Mouse (Mus musculus): ENCODE measurements around the gene Mecom. TPM values are rescaled to one million over a fixed set of nuclear protein-coding genes. Genes with fewer than 3 reads are reported as not detected.
A peak's percentile ranks its signal among the peaks of the same experiment; 100 is the strongest.

The Mecom gene
- polyA plus RNA-seq, 1 experiment from 2014 or later = 13.0 TPM

GRCm38 (mm10) chr3:29957365-29958236, 590.2 kb downstream of the Mecom start:
- ATAC-seq (ENCODE audit: low read depth) = no peak
- WGBS = 72% methylated on average over 10 of the region's 10 CpGs
- no peak overlapping the region for H3K9ac ChIP-seq (ENCODE audit: low read depth, low read length)
- H3K36me3 ChIP-seq (ENCODE audit: control insufficient read depth, insufficient read depth, low read length) = no peaks in the 10 kb centered on the region
- H3K27me3 ChIP-seq (replicated peaks; ENCODE audit: control insufficient read depth, insufficient read depth, low read length) = no peaks in the 10 kb centered on the region
- H3K4me3 ChIP-seq (ENCODE audit: low read depth, low read length) = no peak overlapping the region
- no peak for DNase-seq (ENCODE audit: low spot score)
- H3K4me1 ChIP-seq (ENCODE audit: control insufficient read depth, insufficient read depth, low read length) = no peaks in the 10 kb centered on the region; the same call in 1 of the 2 replicates
- no peaks in the 10 kb centered on the region for H3K9me3 ChIP-seq (ENCODE audit: control insufficient read depth, low read length)
- H3K27ac ChIP-seq (replicated peaks; ENCODE audit: low read depth, low read length) = no peak overlapping the region
- no peak overlapping the region for H3K4me2 ChIP-seq (ENCODE audit: low read depth, low read length)

GRCm38 (mm10) chr3:29953269-29953668, 594.5 kb downstream of the Mecom start:
- Histone ChIP-seq H3K4me1 (ENCODE audit: control insufficient read depth, insufficient read depth, low read length) (no peaks in the 10 kb centered on the region; the same call in 1 of the 2 replicates), H3K9me3 (ENCODE audit: control insufficient read depth, low read length) (no peaks in the 10 kb centered on the region), H3K27me3 (replicated peaks; ENCODE audit: control insufficient read depth, insufficient read depth, low read length) (no peaks in the 10 kb centered on the region), H3K36me3 (ENCODE audit: control insufficient read depth, insufficient read depth, low read length) (no peaks in the 10 kb centered on the region), H3K4me2 (ENCODE audit: low read depth, low read length) (no peak overlapping the region), H3K27ac (replicated peaks; ENCODE audit: low read depth, low read length) (no peak overlapping the region), H3K4me3 (ENCODE audit: low read depth, low read length) (no peak overlapping the region), H3K9ac (ENCODE audit: low read depth, low read length) (no peak overlapping the region)
- ATAC-seq (ENCODE audit: low read depth) (peak; percentile 60; the same call in 1 of the 2 replicates), DNase-seq (ENCODE audit: low spot score) (peak; percentile 82)
- 50% methylated on average over 3 of the region's 3 CpGs for WGBS

- WGBS = 59% methylated on average over 5 of the region's 5 CpGs
- DNase-seq (ENCODE audit: low spot score) = peak; percentile 32
- no peaks in the 10 kb centered on the region for H3K36me3 ChIP-seq (ENCODE audit: control insufficient read depth, insufficient read depth, low read length)
These were observed 597.0 kb downstream of the Mecom start for GRCm38 (mm10) chr3:29950853-29951252.

GRCm38 (mm10) chr3:29903596-29904308, 644.1 kb downstream of the Mecom start:
- H3K27me3 ChIP-seq (replicated peaks; ENCODE audit: control insufficient read depth, insufficient read depth, low read length) = no peaks in the 10 kb centered on the region
- peaks cover under 1% of the 10 kb centered on the region; the same call in 1 of the 2 replicates for H3K9me3 ChIP-seq (ENCODE audit: control insufficient read depth, low read length)
- WGBS = 67% methylated on average over 11 of the region's 11 CpGs
- H3K4me2 ChIP-seq (ENCODE audit: low read depth, low read length) = no peak overlapping the region
- DNase-seq (ENCODE audit: low spot score) (no peak), ATAC-seq (ENCODE audit: low read depth) (no peak)
- no peaks in the 10 kb centered on the region for H3K4me1 ChIP-seq (ENCODE audit: control insufficient read depth, insufficient read depth, low read length)
- no peak overlapping the region for H3K9ac ChIP-seq (ENCODE audit: low read depth, low read length)
- no peak overlapping the region for H3K4me3 ChIP-seq (ENCODE audit: low read depth, low read length)
- H3K27ac ChIP-seq (replicated peaks; ENCODE audit: low read depth, low read length) = no peak overlapping the region
- no peaks in the 10 kb centered on the region for H3K36me3 ChIP-seq (ENCODE audit: control insufficient read depth, insufficient read depth, low read length)

More at GRCm38 (mm10) chr3:29950853-29951252, 597.0 kb downstream of the Mecom start:
- H3K4me2 ChIP-seq (ENCODE audit: low read depth, low read length) = no peak overlapping the region
- H3K27ac ChIP-seq (replicated peaks; ENCODE audit: low read depth, low read length) = no peak overlapping the region
- H3K9ac ChIP-seq (ENCODE audit: low read depth, low read length) = no peak overlapping the region
- no peak for ATAC-seq (ENCODE audit: low read depth)
- H3K4me3 ChIP-seq (ENCODE audit: low read depth, low read length) = no peak overlapping the region
- H3K4me1 ChIP-seq (ENCODE audit: control insufficient read depth, insufficient read depth, low read length) = no peaks in the 10 kb centered on the region; the same call in 1 of the 2 replicates
- no peaks in the 10 kb centered on the region for H3K27me3 ChIP-seq (replicated peaks; ENCODE audit: control insufficient read depth, insufficient read depth, low read length)
- no peaks in the 10 kb centered on the region for H3K9me3 ChIP-seq (ENCODE audit: control insufficient read depth, low read length)

Other genes with a start within 250 kb of the Mecom start
- 0.13 TPM in 1 of 2 replicates, not detected in the other for gene Actrt3, start 51.9 kb upstream of the Mecom start, polyA plus RNA-seq (2014; fragmentation: Nextera tagmentation; extraction: Ambion mirVana)
- 29.9 and 33.6 TPM in 2 replicates for gene Mynn, start 54.1 kb upstream of the Mecom start, polyA plus RNA-seq (2014; fragmentation: Nextera tagmentation; extraction: Ambion mirVana)
- gene Lrriq4, start 96.5 kb upstream of the Mecom start, polyA plus RNA-seq (2014; fragmentation: Nextera tagmentation; extraction: Ambion mirVana) = not detected in 2 replicates
- gene Lrrc34, start 99.9 kb upstream of the Mecom start, polyA plus RNA-seq (2014; fragmentation: Nextera tagmentation; extraction: Ambion mirVana) = 1.4 and 5.4 TPM in 2 replicates
- gene Lrrc31, start 151.8 kb upstream of the Mecom start, polyA plus RNA-seq (2014; fragmentation: Nextera tagmentation; extraction: Ambion mirVana) = 0.54 and 0.85 TPM in 2 replicates
- not detected in 2 replicates for gene Samd7, start 198.3 kb upstream of the Mecom start, polyA plus RNA-seq (2014; fragmentation: Nextera tagmentation; extraction: Ambion mirVana)
- gene Sec62, start 244.9 kb upstream of the Mecom start, polyA plus RNA-seq (2014; fragmentation: Nextera tagmentation; extraction: Ambion mirVana) = 94.5 and 106 TPM in 2 replicates

Data from embryonic facial prominence, embryonic 14.5 days (tissue).